Mouse (Mus musculus) left cerebral cortex, adult 9 months (tissue): ENCODE measurements at regions not wholly inside any gene's neighbourhood (a gene's known extent, or its start where the extent isn't known, plus 50 kb on each side); places are given as distances from the start of the nearest gene placed in this dataset.

ENCODE experiments used
- DNase-seq, 2 experiments: peaks; one replicate each; pipeline ENCODE4 v3.0.0; 2022; ENCODE audit warnings: low spot score in 2 of 2

DNA sequence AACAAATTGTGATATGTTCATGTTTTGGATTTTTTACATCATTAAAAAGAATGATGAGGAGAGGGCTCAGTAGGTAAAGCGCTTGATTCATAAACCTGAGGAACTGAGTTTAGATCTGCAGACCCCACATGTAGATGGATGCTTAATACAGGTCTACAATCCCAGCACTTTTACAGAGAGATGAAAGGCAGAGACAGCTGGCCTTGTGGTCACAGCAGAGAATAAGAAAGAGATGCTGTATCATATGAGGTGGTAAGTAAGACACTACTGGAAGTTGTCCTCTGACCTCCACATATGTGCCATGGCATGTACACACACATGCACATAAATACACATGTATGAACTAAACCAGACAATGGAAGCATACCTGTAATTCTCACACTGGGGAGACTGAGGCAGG is 121.9 kb upstream of the Irf2bp2 start:
- no peak for DNase-seq

- DNase-seq: no peak
Observed at GRCm38 (mm10) chr8:126713602-126714145, 119.9 kb upstream of the Irf2bp2 start.

GRCm38 (mm10) chr8:126713181-126713580 is 119.4 kb upstream of the Irf2bp2 start:
- no peak for DNase-seq

- no peak for DNase-seq
Observed at GRCm38 (mm10) chr8:126712749-126713148, 119.0 kb upstream of the Irf2bp2 start.

GRCm38 (mm10) chr8:126708956-126709355 is 115.2 kb upstream of the Irf2bp2 start:
- DNase-seq: no peak

DNA sequence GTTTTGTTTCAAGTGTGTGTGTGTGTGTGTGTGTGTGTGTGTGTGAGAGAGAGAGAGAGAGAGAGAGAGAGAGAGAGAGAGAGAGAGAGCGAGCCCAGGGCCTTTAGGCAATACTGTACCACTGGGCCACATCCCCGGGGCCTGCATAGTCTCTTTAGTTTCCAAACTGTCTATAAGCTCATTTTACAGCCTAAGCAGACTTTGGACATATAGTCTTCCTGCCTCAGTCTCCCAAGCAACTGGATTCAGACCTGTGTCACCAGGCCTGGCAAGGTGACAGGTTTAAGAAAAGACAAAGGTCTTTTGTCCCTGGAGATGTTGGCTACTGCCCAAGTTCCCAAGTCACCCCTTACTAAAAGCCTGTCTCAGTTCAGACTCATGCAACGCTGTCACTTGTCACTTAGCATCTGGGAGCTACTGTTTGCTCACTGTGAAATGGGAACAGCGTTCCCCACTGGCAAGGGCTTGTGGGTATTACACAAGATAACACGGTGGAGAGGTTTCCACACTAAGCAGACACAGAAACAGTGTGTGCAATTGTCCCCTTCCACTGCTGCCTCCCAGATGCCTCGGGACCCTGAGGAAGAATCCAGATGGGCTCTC is 113.6 kb upstream of the Irf2bp2 start:
- DNase-seq: no peak

DNA sequence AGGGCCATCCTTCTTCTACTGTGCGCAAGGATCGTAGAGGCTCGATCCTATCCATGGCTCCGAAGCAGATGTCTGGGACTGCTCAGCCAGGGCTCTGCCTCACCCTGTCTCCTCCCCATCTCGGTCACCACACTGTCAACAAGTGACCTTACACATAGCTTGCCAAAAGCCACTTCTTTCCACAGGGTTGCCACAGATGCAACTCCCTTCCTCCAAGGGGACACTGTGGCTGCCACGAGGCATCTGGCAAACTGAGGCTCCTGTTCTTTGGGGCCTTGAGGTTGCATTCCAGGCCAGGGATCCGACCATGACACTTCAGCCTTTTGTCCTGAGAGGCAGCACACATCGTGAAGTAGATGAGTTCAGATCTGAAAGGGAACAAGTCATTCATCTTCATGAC is 112.5 kb upstream of the Irf2bp2 start:
- DNase-seq: no peak

- no peak for DNase-seq
Observed at GRCm38 (mm10) chr8:126705391-126705790, 111.6 kb upstream of the Irf2bp2 start.

- no peak for DNase-seq
Observed at GRCm38 (mm10) chr8:126704706-126705105, 110.9 kb upstream of the Irf2bp2 start.

GRCm38 (mm10) chr8:126703546-126703945 is 109.8 kb upstream of the Irf2bp2 start:
- no peak for DNase-seq

DNA sequence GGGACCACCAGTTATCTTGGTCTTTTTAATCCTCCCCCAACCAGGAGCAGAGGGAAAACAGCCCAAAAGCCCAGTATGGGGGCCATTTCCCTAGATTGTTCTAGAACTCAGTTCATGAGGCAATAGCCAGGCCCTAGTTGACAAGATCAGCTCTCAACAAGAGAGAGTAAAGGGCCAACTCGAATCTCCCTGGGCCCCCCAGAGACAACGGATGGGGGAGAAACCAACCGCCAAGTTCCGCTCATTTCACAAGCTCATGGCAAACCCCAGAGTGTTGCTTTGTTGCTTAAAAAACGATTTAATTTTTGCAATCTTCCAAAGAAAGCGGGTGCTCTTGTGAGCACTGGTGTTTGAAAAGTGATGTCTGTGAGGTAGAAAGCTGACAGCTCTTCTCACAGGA is 108.5 kb upstream of the Irf2bp2 start:
- no peak for DNase-seq

- no peak for DNase-seq
Observed at GRCm38 (mm10) chr8:126699389-126699775, 105.6 kb upstream of the Irf2bp2 start.

GRCm38 (mm10) chr8:126698601-126699388 is 105.0 kb upstream of the Irf2bp2 start:
- DNase-seq: no peak

GRCm38 (mm10) chr8:126696346-126697010 is 102.7 kb upstream of the Irf2bp2 start:
- no peak for DNase-seq

DNA sequence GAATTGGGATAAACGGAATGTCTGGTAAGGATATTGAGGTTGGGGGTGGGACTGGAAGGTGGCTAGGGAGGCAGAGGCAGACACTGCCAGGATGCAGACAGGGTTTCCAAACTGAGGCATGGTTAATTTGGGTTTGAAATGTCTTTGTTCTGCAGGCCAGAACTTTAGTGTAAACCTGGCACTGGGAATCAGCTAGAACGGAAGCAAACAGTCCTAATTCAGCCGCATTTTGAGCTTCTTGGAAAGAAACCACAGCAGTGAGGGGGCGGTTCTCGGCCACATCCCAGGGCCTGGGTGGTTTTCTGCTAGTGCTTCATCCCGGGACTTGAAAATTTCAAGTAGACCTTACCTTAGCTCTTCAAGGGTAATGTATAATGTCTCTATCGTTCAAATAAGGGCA is 100.6 kb upstream of the Irf2bp2 start:
- DNase-seq: peak in 1 of 2 experiments; percentile 89

DNA sequence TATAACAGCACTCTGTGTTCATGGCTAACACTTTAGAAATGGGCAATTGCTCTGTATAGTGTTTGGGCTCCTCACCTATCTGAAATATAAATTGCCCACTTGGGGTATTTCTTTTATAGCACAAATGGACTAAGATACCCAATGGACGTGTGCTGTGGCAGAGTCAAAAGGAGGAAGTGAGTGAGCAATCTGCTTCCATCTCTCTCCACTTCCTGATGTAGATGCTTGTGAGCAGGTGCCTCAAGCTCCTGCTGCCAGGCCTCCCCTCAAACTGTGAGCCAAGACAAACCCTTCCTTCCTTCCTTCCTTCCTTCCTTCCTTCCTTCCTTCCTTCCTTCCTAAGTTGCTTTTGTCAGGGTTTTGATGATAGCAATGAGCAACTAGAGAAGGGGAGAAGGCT is 99.9 kb upstream of the Irf2bp2 start:
- no peak for DNase-seq

- no peak for DNase-seq
Observed at GRCm38 (mm10) chr8:126692711-126693110, 98.9 kb upstream of the Irf2bp2 start.

GRCm38 (mm10) chr8:126692263-126692662 is 98.5 kb upstream of the Irf2bp2 start:
- no peak for DNase-seq

GRCm38 (mm10) chr8:126688450-126688849 is 94.7 kb upstream of the Irf2bp2 start:
- no peak for DNase-seq

- DNase-seq: no peak
Observed at GRCm38 (mm10) chr8:126688014-126688413, 94.2 kb upstream of the Irf2bp2 start.

DNA sequence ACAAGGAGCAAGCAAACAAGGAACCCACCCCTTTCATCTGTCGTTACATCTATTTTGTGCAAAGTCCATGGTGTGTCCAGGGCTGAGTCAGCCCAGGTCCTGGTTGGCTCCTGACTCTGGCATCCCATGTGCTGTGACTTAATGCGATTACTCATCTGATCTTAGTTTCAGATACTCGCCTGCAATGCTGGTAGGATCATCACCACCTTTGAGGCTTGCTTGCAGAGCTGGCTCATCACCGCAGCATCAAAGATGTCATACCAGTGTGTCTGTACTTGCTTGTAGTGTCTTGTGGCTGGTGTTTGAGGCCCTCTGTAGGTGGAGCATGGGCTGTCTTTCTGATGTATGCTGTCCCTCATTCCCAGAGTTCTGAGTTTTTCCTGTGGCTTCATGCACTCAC is 93.0 kb upstream of the Irf2bp2 start:
- no peak for DNase-seq

DNA sequence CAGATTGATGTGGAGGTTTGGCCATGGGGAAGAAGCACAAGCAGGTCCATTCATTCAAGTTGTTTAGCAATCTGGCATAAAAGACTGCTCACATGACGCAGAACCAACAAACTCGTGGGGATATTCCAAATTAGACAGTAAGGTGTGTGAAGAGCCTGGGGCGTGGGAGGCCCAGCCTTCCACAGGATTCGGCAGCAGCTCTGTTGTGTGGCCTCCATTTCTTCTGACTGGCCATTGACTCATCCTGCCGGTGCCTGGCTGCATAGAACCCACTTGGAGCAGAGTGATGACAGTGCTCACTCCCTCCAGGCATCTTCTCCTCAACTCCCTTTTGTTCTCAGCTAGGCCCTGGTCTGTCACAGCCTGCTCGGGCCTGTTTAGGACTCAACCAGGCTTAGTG is 91.6 kb upstream of the Irf2bp2 start:
- DNase-seq: peak in 1 of 2 experiments; percentile 50

GRCm38 (mm10) chr8:126683950-126684349 is 90.2 kb upstream of the Irf2bp2 start:
- no peak for DNase-seq
